Mouse (Mus musculus): ENCODE measurements around the gene Macrod2. TPM values are rescaled to one million over a fixed set of nuclear protein-coding genes. Genes with fewer than 3 reads are reported as not detected.

Macrod2 gene
- polyA plus RNA-seq, 1 experiment from 2014 or later = 22.7 TPM

DNA sequence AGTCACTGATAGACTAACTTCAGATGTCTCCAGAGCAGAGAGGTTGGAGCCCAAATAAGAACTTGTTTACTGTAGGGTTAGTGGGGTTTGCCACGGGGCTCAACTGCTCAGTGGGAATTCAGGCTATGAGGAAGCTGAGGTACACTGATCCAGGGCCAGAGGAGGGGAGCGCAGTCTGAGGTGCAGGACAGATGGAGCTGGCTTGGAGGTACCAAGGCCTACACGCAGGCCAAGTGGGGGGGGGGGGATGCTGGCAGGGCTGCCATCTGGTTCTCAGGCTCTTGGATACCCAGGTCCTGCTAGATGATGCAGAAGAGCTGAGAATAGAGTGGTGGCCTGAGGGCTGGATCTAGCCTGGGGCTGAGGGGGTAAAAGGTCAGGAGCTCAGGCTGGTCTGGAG, 1931.6 kb downstream of the Macrod2 start:
- no peak for ATAC-seq
- H3K4me1 ChIP-seq (ENCODE audit: insufficient read depth, low read depth, low read length) = no peaks in the 10 kb centered on the region
- H3K27ac ChIP-seq (ENCODE audit: low read length) = no peak overlapping the region
- no peak for TF ChIP-seq CTCF (IDR thresholded peaks at IDR 0.05)
- TF ChIP-seq EP300 (IDR thresholded peaks at IDR 0.05) = no peak
- no peak for DNase-seq (ENCODE audit: low spot score)
- H3K36me3 ChIP-seq (ENCODE audit: insufficient read depth, low read length) = no peaks in the 10 kb centered on the region
- no peak overlapping the region for H3K4me2 ChIP-seq (replicated peaks; ENCODE audit: low read depth, low read length)
- H3K4me3 ChIP-seq (ENCODE audit: low read depth, low read length) = no peak overlapping the region
- 88% methylated on average over 3 of the region's 3 CpGs for WGBS
- H3K9me3 ChIP-seq (ENCODE audit: low read length) = no peaks in the 10 kb centered on the region
- no peaks in the 10 kb centered on the region for H3K27me3 ChIP-seq (replicated peaks; ENCODE audit: insufficient read depth, low read length)
- no peak overlapping the region for H3K9ac ChIP-seq (replicated peaks; ENCODE audit: low read depth)

DNA sequence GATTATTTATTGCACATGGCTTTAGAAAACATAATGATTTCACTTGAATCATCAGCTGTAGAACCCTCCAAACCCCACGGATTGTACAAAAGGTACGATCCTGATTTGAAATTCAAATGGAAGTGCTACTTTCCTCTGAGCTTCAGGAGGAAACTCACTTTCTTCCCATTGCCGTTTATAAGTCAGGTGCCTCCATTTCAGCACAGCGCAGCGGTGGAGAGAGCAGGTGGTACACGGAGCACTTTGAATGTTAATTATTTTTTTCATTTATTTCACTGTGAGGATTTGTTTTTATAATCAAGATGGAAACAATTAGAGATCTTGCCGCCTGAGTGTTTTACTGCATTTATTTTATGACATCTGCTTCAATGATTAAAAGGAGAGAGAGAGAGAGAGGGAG, 1934.7 kb downstream of the Macrod2 start:
- no peak for DNase-seq (ENCODE audit: low spot score)
- WGBS = 77% methylated on average over 7 of the region's 7 CpGs
- Histone ChIP-seq H3K36me3 (ENCODE audit: insufficient read depth, low read length) (no peaks in the 10 kb centered on the region), H3K27ac (ENCODE audit: low read length) (no peak overlapping the region), H3K9ac (replicated peaks; ENCODE audit: low read depth) (no peak overlapping the region), H3K4me2 (replicated peaks; ENCODE audit: low read depth, low read length) (no peak overlapping the region), H3K4me1 (ENCODE audit: insufficient read depth, low read depth, low read length) (no peaks in the 10 kb centered on the region), H3K27me3 (replicated peaks; ENCODE audit: insufficient read depth, low read length) (no peaks in the 10 kb centered on the region), H3K4me3 (ENCODE audit: low read depth, low read length) (no peak overlapping the region), H3K9me3 (ENCODE audit: low read length) (no peaks in the 10 kb centered on the region)
- TF ChIP-seq CTCF (IDR thresholded peaks at IDR 0.05) (no peak), EP300 (IDR thresholded peaks at IDR 0.05) (no peak)
- no peak for ATAC-seq

DNA sequence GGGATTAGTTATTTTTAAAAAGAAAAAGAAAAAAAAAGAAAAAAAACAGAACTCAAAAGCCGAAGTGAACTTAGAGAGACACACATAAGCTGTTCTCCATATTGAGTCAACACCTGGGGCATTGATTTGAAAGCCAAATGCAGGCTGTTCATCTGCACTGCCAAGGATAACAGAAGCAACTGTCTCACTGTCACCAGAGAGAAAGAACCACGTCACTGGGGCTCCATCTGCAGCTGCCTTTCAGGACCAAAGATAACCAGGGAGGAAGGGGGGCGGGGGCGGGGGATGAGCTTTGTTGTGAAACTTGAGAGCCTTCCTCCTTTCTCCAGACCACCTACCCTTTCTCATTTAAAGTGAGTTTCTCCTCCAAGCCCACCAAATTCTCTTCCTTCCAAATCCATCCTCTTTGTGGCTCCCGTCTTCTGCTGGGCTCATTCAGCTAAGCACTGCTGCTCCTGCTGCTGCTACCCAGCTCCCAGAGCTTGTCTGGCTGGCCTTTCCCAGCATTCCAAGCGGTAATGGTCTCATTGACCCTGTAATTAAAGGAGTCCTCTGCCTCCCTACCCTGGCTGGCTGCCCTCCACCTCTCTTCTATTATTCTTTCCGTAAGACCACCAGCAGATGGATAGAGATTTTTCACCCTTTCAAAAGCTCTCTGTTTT, 1939.5 kb downstream of the Macrod2 start:
- Histone ChIP-seq H3K27ac (ENCODE audit: low read length) (no peak overlapping the region), H3K36me3 (ENCODE audit: insufficient read depth, low read length) (no peaks in the 10 kb centered on the region), H3K9me3 (ENCODE audit: low read length) (no peaks in the 10 kb centered on the region), H3K4me1 (ENCODE audit: insufficient read depth, low read depth, low read length) (no peaks in the 10 kb centered on the region), H3K4me2 (replicated peaks; ENCODE audit: low read depth, low read length) (no peak overlapping the region), H3K27me3 (replicated peaks; ENCODE audit: insufficient read depth, low read length) (no peaks in the 10 kb centered on the region), H3K9ac (replicated peaks; ENCODE audit: low read depth) (no peak overlapping the region), H3K4me3 (ENCODE audit: low read depth, low read length) (no peak overlapping the region)
- WGBS = 22% methylated on average over 7 of the region's 7 CpGs
- TF ChIP-seq CTCF (IDR thresholded peaks at IDR 0.05) = no peak
- no peak for TF ChIP-seq EP300 (IDR thresholded peaks at IDR 0.05)
- DNase-seq (ENCODE audit: low spot score) (no peak), ATAC-seq (no peak)

DNA sequence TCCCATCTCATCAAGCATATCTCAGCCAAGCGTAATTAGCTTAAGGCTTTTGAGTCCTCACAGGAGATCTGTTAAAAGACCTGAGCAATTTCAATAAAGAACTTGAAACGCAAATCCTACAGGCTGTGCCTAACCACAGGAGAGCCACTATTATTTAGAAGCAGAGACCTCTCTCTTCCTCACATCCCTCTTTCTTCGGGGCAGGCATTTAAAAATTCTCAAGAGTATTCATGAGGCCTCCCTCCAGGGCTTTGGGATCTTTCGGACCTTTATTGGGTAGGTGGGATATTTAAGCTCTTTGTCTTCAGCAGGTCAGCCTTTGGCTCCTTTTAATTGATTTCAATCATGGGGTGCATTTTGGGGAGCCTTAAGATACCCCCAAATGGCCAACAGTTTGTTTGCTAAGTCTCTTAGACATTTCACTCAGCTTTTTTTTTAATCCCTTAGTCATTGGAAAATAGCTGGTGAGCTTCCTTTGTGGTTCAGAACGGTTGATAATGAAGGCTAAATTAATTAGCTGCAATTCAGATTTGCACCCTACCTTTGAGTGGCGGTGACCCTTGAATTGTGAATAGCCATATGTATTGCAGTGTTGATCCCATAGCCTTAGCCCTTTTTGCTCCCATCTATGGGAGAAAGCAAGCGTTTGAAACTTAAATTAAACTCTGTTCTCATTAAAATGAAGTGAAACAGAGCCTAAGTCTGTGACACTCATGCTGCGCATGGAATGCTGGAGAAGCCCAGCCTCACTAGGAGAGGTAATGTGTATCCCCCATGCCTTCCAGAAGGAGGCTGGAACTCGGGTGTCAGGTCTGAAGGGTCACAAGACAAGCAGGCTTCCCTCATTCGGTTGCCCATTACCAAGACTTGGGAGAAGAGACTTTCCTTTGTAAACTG, 1940.2 kb downstream of the Macrod2 start:
- no peak for TF ChIP-seq EP300 (IDR thresholded peaks at IDR 0.05)
- no peak for TF ChIP-seq CTCF (IDR thresholded peaks at IDR 0.05)
- no peaks in the 10 kb centered on the region for H3K4me1 ChIP-seq (ENCODE audit: insufficient read depth, low read depth, low read length)
- H3K36me3 ChIP-seq (ENCODE audit: insufficient read depth, low read length) = no peaks in the 10 kb centered on the region
- H3K27me3 ChIP-seq (replicated peaks; ENCODE audit: insufficient read depth, low read length) = no peaks in the 10 kb centered on the region
- H3K4me2 ChIP-seq (replicated peaks; ENCODE audit: low read depth, low read length) = no peak overlapping the region
- DNase-seq (ENCODE audit: low spot score) = no peak
- ATAC-seq = no peak
- WGBS = 63% methylated on average over 10 of the region's 10 CpGs
- H3K27ac ChIP-seq (ENCODE audit: low read length) = no peak overlapping the region
- no peak overlapping the region for H3K4me3 ChIP-seq (ENCODE audit: low read depth, low read length)
- no peak overlapping the region for H3K9ac ChIP-seq (replicated peaks; ENCODE audit: low read depth)
- no peaks in the 10 kb centered on the region for H3K9me3 ChIP-seq (ENCODE audit: low read length)

DNA sequence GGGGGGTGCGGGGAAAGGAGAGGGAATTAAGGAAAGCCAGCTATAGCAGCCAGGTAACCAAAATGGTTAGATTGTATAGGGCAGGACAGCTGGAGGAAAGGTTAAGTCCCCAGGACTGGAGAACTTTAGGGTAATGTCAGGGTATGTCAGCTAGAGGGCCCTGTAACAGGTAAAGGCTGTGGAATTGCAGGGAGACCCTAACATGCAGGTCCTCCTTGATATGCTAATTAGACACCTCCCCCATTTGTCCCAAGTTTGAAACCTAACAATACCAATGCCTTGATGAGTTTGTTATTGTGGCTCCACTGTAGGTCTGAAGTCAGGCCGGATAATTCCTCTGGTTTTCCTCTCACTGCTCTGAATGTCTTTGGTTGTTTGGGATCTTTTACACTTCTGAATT, 1948.9 kb downstream of the Macrod2 start:
- DNase-seq (ENCODE audit: low spot score) = no peak
- TF ChIP-seq EP300 (IDR thresholded peaks at IDR 0.05) = no peak
- TF ChIP-seq CTCF (IDR thresholded peaks at IDR 0.05) = no peak

DNA sequence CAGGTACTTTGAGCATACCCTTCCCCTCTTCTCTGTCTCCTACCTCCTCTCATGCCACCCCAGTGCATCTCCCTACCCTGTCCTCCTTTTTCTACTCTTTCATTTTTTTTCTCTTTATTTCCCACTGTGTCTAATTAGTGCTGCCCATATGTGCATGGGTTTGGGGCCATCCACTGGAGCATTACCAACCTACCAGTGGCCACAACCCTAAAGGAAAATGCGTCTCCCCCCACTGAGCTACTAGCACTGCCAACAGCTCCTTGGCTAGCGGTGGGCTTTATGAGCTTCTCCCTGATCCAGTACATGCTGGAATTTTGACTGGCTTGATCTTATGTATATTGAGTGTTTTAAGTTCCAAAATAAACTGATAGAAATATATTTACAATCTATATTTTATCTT, 1949.6 kb downstream of the Macrod2 start:
- whole genome bisulfite sequencing = 88% methylated on average over 2 of the region's 2 CpGs
- Histone ChIP-seq H3K4me2 (replicated peaks; ENCODE audit: low read depth, low read length) (no peak overlapping the region), H3K36me3 (ENCODE audit: insufficient read depth, low read length) (no peaks in the 10 kb centered on the region), H3K9me3 (ENCODE audit: low read length) (no peaks in the 10 kb centered on the region), H3K4me3 (ENCODE audit: low read depth, low read length) (no peak overlapping the region), H3K27me3 (replicated peaks; ENCODE audit: insufficient read depth, low read length) (no peaks in the 10 kb centered on the region), H3K9ac (replicated peaks; ENCODE audit: low read depth) (no peak overlapping the region), H3K27ac (ENCODE audit: low read length) (no peak overlapping the region), H3K4me1 (ENCODE audit: insufficient read depth, low read depth, low read length) (no peaks in the 10 kb centered on the region)
- ATAC-seq (no peak), DNase-seq (ENCODE audit: low spot score) (no peak)
- TF ChIP-seq EP300 (IDR thresholded peaks at IDR 0.05) (no peak), CTCF (IDR thresholded peaks at IDR 0.05) (no peak)

More for the DNA sequence above, 1948.9 kb downstream of the Macrod2 start:
- no peak for ATAC-seq
- H3K9me3 ChIP-seq (ENCODE audit: low read length) = no peaks in the 10 kb centered on the region
- H3K4me1 ChIP-seq (ENCODE audit: insufficient read depth, low read depth, low read length) = no peaks in the 10 kb centered on the region
- no peak overlapping the region for H3K4me2 ChIP-seq (replicated peaks; ENCODE audit: low read depth, low read length)
- H3K27ac ChIP-seq (ENCODE audit: low read length) = no peak overlapping the region
- WGBS = 61% methylated on average over 1 of the region's 2 CpGs
- H3K27me3 ChIP-seq (replicated peaks; ENCODE audit: insufficient read depth, low read length) = no peaks in the 10 kb centered on the region
- H3K4me3 ChIP-seq (ENCODE audit: low read depth, low read length) = no peak overlapping the region
- no peaks in the 10 kb centered on the region for H3K36me3 ChIP-seq (ENCODE audit: insufficient read depth, low read length)
- H3K9ac ChIP-seq (replicated peaks; ENCODE audit: low read depth) = no peak overlapping the region

Measured in lung, postnatal 0 days (tissue).